Mouse (Mus musculus) regulatory T cell (primary cell): ENCODE measurements around the gene Apol11b.
"Not testable (repeated sequence)": the region's sequence is repeated elsewhere in the genome, so short reads cannot be mapped to it uniquely, and the experiment has no call there.

Experiments used
- in situ Hi-C: fragments of 300-600 bp; cut with MboI, MseI; formaldehyde crosslinking; loops from one replicate; pipeline ENCODE4 v1.15.1; 2025; ENCODE audit warnings: high pct_unique_total_duplicates

The Apol11b gene

GRCm38 (mm10) chr15:77643176-77643575, at the start of gene Apol11b:
TSS of gene Apol11b (minus strand) at chr15:77643286.
- in situ Hi-C loops, result not testable (repeated sequence)

GRCm38 (mm10) chr15:77691532-77692311, 48.6 kb upstream of the Apol11b start:
- in situ Hi-C loops, result loop anchor here (5.0 kb wide), 2 partner anchors 56 to 239 kb away; no protein-coding TSS in a partner anchor

GRCm38 (mm10) chr15:77683944-77684343, 40.9 kb upstream of the Apol11b start:
- in situ Hi-C loops, result not testable (repeated sequence)

GRCm38 (mm10) chr15:77674081-77674480, 31.0 kb upstream of the Apol11b start:
- in situ Hi-C loops, result not testable (repeated sequence)

GRCm38 (mm10) chr15:77661841-77662240, 18.8 kb upstream of the Apol11b start:
- in situ Hi-C loops, result loop anchor here (5.0 kb wide), 2 partner anchors 55 to 190 kb away; no protein-coding TSS in a partner anchor

- in situ Hi-C loops, result loop anchor here (5.0 kb wide), 2 partner anchors 52 to 187 kb away; no protein-coding TSS in a partner anchor
Observed at GRCm38 (mm10) chr15:77659773-77660172, 16.7 kb upstream of the Apol11b start.

GRCm38 (mm10) chr15:77651143-77651542, 8.1 kb upstream of the Apol11b start:
- in situ Hi-C loops, result loop anchor here (5.0 kb wide), 1 partner anchor 159 kb away; no protein-coding TSS in a partner anchor

GRCm38 (mm10) chr15:77629822-77630221, 13.3 kb downstream of the Apol11b start:
- in situ Hi-C loops, result not testable (repeated sequence)

GRCm38 (mm10) chr15:77628647-77629046, 14.4 kb downstream of the Apol11b start:
- in situ Hi-C loops, result not testable (repeated sequence)

GRCm38 (mm10) chr15:77626471-77626870, 16.6 kb downstream of the Apol11b start:
- in situ Hi-C loops, result not testable (repeated sequence)

GRCm38 (mm10) chr15:77624710-77625109, 18.4 kb downstream of the Apol11b start:
- in situ Hi-C loops, result no loop called here

- in situ Hi-C loops, result loop anchor here (5.0 kb wide), 1 partner anchor 56 kb away; no protein-coding TSS in a partner anchor
Observed at GRCm38 (mm10) chr15:77606069-77606468, 37.0 kb downstream of the Apol11b start.

- in situ Hi-C loops, result loop anchor here (10.0 kb wide), 1 partner anchor 616 kb away; no protein-coding TSS in a partner anchor
Observed at GRCm38 (mm10) chr15:77598958-77599357, 44.1 kb downstream of the Apol11b start, which contains the start of gene Gm36245. TSS of gene Gm36245 (plus strand) at chr15:77599258.

GRCm38 (mm10) chr15:77598429-77598828, 44.7 kb downstream of the Apol11b start:
- in situ Hi-C loops, result loop anchor here (10.0 kb wide), 1 partner anchor 616 kb away; no protein-coding TSS in a partner anchor

- in situ Hi-C loops, result loop anchor here (10.0 kb wide), 1 partner anchor 619 kb away; no protein-coding TSS in a partner anchor
Observed at GRCm38 (mm10) chr15:77595961-77596360, 47.1 kb downstream of the Apol11b start, which contains the start of gene Apol10b. TSS of gene Apol10b (minus strand) at chr15:77596125.

GRCm38 (mm10) chr15:77593557-77593956, 49.5 kb downstream of the Apol11b start:
- in situ Hi-C loops, result loop anchor here (10.0 kb wide), 1 partner anchor 621 kb away; no protein-coding TSS in a partner anchor

GRCm38 (mm10) chr15:77590881-77591280, 52.2 kb downstream of the Apol11b start:
- in situ Hi-C loops, result loop anchor here (10.0 kb wide), 1 partner anchor 624 kb away; no protein-coding TSS in a partner anchor

GRCm38 (mm10) chr15:77588981-77589380, 54.1 kb downstream of the Apol11b start:
- in situ Hi-C loops, result no loop called here

GRCm38 (mm10) chr15:77587026-77587425, 56.1 kb downstream of the Apol11b start:
- in situ Hi-C loops, result no loop called here
